Mouse (Mus musculus): ENCODE measurements around the gene Hhatl.

Hhatl gene

GRCm38 (mm10) chr9:121802747-121803146 is 10.4 kb upstream of the Hhatl start:
- no peak for DNase-seq (ENCODE audit: low spot score)

- DNase-seq (ENCODE audit: low spot score), result no peak
Measured at GRCm38 (mm10) chr9:121798887-121799520, 6.7 kb upstream of the Hhatl start.

GRCm38 (mm10) chr9:121797722-121798121 is 5.4 kb upstream of the Hhatl start:
- DNase-seq (ENCODE audit: low spot score), result no peak

GRCm38 (mm10) chr9:121794972-121795539 is 2.7 kb upstream of the Hhatl start:
- DNase-seq (ENCODE audit: low spot score), result no peak

- peak; percentile 61 for DNase-seq (ENCODE audit: low spot score)
Measured at GRCm38 (mm10) chr9:121791206-121791605, 1.1 kb downstream of the Hhatl start.

- no peak for DNase-seq (ENCODE audit: low spot score)
Measured at GRCm38 (mm10) chr9:121786359-121786758, 5.9 kb downstream of the Hhatl start.

GRCm38 (mm10) chr9:121785261-121785660 is 7.0 kb downstream of the Hhatl start:
- no peak for DNase-seq (ENCODE audit: low spot score)

GRCm38 (mm10) chr9:121784801-121785200 is 7.5 kb downstream of the Hhatl start:
- DNase-seq (ENCODE audit: low spot score), result no peak

- no peak for DNase-seq (ENCODE audit: low spot score)
Measured at GRCm38 (mm10) chr9:121778066-121778624, 14.2 kb downstream of the Hhatl start.

- DNase-seq (ENCODE audit: low spot score), result no peak
Measured at GRCm38 (mm10) chr9:121777484-121778065, 14.7 kb downstream of the Hhatl start, which contains the start of gene Klhl40. Gene Klhl40, plus strand, starts transcription at chr9:121777607.

- DNase-seq (ENCODE audit: low spot score), result no peak
Measured at GRCm38 (mm10) chr9:121776511-121776910, 15.8 kb downstream of the Hhatl start.

GRCm38 (mm10) chr9:121775951-121776350 is 16.4 kb downstream of the Hhatl start:
- DNase-seq (ENCODE audit: low spot score), result no peak

- DNase-seq (ENCODE audit: low spot score), result no peak
Measured at GRCm38 (mm10) chr9:121772412-121772811, 19.9 kb downstream of the Hhatl start.

GRCm38 (mm10) chr9:121765166-121765855 is 27.0 kb downstream of the Hhatl start:
- no peak for DNase-seq (ENCODE audit: low spot score)

GRCm38 (mm10) chr9:121763716-121764115 is 28.6 kb downstream of the Hhatl start:
- DNase-seq (ENCODE audit: low spot score), result no peak

- DNase-seq (ENCODE audit: low spot score), result no peak
Measured at GRCm38 (mm10) chr9:121762761-121763160, 29.5 kb downstream of the Hhatl start.

GRCm38 (mm10) chr9:121762248-121762647 is 30.1 kb downstream of the Hhatl start:
- no peak for DNase-seq (ENCODE audit: low spot score)

GRCm38 (mm10) chr9:121761787-121762186 is 30.5 kb downstream of the Hhatl start:
- no peak for DNase-seq (ENCODE audit: low spot score)

GRCm38 (mm10) chr9:121761091-121761665 is 31.1 kb downstream of the Hhatl start:
- no peak for DNase-seq (ENCODE audit: low spot score)

GRCm38 (mm10) chr9:121760271-121761090 is 31.8 kb downstream of the Hhatl start:
- DNase-seq (ENCODE audit: low spot score), result no peak
